Mouse (Mus musculus): ENCODE measurements around the gene Hist1h4h.

Gene Hist1h4h

GRCm38 (mm10) chr13:23513517-23513916 lies 17.3 kb upstream of the Hist1h4h start:
- no peak for DNase-seq (ENCODE audit: low spot score in 2 of 2)

- DNase-seq (ENCODE audit: low spot score in 2 of 2): no peak
Observed at GRCm38 (mm10) chr13:23515281-23515680, 15.6 kb upstream of the Hist1h4h start.

- DNase-seq (ENCODE audit: low spot score in 2 of 2): no peak
Observed at GRCm38 (mm10) chr13:23515826-23516620, 14.8 kb upstream of the Hist1h4h start.

GRCm38 (mm10) chr13:23516822-23517602 lies 13.8 kb upstream of the Hist1h4h start:
- peak; percentile 75 to 82 for DNase-seq (ENCODE audit: low spot score in 2 of 2)

DNA sequence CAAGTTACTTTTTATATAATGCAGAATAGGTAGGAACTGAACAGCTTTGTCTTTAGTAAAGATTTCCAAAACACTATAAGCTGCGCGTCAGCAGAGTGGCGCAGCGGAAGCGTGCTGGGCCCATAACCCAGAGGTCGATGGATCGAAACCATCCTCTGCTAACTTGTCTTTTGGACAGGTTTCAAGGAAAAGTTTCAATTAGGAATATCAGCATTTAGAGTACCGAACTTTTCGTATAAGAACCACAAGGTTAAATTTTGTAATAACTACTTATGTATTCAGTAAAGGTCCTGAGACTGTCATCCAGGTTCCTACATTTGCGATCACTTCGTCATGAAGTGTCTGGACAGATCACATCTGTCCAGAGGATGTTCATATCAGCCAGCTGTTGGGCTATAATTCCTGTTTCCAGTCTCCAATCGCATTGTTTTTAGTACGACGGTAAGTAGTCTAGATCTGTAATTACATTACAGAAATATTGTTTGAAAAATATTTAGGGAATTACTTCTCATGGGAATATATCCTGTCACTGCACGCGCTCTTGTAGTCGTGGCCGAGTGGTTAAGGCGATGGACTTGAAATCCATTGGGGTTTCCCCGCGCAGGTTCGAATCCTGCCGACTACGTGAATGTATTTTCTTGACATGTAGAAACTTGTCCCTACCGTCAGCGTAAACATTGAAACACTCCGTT lies 13.1 kb upstream of the Hist1h4h start:
- DNase-seq (ENCODE audit: low spot score in 2 of 2): peak; percentile 94

DNA sequence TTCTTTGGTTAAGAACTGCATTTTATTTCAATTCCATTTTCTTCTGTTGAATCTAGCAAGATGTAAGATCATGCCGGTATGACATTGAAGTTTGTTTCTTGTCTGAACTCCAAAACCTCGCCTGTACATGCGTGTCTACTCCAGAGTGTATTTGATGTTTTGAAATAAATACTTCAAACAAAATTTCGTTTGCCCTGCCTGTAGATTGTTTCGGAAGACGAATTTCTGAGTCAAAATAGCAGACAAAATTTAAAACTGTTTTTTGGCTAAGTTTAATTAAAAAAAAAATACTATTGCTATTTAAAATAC lies 12.6 kb upstream of the Hist1h4h start:
- no peak for DNase-seq (ENCODE audit: low spot score in 2 of 2)

DNA sequence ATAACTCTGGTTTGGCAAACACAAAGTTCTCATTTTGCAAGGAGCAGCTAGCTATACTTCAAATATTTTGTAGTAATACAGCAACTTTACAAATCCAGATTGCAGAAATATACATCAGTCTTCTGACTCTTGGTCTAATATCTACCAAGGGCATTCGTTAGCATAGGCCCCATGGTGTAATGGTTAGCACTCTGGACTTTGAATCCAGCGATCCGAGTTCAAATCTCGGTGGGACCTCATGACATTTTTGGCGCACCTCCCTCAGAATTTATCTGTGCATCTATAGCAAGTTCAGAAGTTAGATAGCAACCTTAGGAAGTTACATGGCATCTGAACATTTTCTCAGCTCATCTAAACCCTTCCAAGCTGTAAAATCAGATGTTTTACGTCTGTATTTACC lies 12.0 kb upstream of the Hist1h4h start:
- peak; percentile 90 for DNase-seq (ENCODE audit: low spot score in 2 of 2)

- peak; percentile 83 to 84 for DNase-seq (ENCODE audit: low spot score in 2 of 2)
Observed at GRCm38 (mm10) chr13:23519416-23519815, 11.4 kb upstream of the Hist1h4h start.

DNA sequence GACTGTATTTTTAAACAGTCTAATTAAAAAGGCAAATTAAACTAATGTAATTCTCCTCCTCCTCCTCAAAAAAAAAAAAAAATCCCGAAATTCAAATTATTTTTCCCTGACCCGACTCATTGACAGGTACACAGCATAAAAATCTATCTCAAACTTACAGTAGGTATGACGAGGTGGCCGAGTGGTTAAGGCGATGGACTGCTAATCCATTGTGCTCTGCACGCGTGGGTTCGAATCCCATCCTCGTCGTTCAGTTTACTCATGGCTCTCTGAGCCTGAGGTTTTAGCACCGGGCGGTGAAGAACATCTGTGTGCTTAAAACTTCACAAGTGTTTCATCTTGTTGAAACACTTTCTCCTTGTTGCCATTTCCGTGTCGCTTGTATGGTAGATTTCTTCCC lies 9.1 kb upstream of the Hist1h4h start:
- peak; percentile 83 to 87 for DNase-seq (ENCODE audit: low spot score in 2 of 2)

DNA sequence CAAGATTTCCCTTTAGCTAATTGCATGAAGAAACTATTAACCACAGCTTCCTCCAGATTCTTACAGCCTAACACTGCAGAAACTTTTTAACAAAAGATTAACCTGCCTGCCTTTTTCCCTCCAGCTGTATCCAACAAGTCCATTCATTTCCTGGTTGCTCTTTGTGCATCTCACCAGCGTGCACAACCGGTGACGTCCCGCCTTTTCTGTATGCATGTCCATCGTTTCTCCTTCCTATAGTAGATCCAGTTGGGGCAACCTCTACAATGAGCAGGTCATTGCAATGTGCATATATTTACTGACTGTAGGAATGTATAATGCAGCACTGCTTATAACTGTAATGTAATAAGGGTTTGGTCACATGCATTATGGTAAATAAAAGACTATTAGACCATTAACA lies 6.9 kb upstream of the Hist1h4h start:
- no peak for DNase-seq (ENCODE audit: low spot score in 2 of 2)

- peak; percentile 71 to 80 for DNase-seq (ENCODE audit: low spot score in 2 of 2)
Observed at GRCm38 (mm10) chr13:23524654-23525053, 6.2 kb upstream of the Hist1h4h start.

DNA sequence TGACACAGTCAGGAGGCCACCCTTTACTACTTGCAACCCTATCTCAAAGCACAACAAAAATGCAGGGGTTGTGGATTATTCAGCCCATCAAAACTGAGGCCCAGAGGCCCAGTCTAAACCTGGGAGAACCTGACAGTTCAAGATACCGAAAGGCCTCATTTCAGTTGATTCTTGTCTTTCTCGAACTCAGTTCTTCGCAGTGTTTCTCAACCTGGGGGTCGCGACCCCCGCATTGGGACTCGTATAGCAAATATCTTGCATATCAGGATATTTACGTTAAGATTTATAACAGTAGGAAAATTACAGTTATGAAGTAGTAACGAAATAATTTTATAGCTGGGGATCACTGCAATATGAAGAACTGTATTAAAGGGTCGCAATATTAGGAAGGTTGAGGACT lies 4.9 kb upstream of the Hist1h4h start:
- DNase-seq (ENCODE audit: low spot score in 2 of 2): no peak

DNA sequence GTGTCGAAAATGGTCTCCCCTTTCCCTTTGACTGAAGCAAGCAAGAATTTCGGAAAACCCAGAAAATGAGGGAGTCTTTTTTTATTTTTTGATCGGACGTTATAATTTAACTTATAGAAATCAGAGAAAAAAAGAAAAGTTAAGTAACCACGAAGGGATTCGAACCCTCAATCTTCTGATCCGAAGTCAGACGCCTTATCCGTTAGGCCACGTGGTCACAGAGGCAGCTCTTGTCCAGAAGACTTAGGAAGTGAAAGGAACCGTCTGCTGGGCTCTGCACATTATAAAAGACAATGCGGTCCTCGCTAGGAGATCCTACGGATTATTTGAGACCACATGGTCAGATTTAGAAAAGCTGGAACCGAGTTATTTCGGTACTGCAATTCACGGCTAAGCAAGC lies 4.5 kb upstream of the Hist1h4h start:
- DNase-seq (ENCODE audit: low spot score in 2 of 2): peak; percentile 89

- no peak for DNase-seq (ENCODE audit: low spot score in 2 of 2)
Observed at GRCm38 (mm10) chr13:23529005-23529404, 1.8 kb upstream of the Hist1h4h start.

DNA sequence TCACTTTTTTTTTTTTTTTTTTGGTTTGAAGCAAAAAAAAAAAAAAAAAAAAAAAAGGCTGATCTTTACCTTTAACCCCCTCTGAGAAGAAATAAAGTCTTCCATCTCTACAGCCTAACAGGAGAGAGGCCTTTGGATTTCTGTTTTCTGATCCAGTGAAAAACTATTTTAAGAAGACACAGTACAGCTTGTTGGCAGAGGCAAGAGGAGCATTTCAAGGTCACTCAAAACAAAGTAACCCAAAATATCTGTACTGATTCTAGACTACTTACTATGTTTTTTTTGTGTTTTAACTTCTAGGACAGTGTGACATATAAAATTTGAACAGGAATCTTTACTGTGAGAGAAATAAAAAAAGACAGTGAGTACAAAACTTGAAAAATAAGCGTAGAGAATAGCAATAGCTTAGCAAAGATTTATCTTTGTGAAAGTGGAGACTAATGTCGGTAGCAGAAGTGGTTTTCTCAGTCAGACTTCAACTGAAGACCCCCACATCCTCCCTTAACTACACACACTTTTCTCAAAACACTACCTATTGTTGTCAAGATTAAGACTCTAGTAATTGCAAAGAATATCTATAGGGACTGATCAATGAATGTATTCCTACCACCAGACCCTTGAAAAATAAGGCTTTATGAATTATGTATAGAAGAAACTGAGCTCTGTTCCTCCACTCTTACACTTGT lies 1.2 kb upstream of the Hist1h4h start:
- DNase-seq (ENCODE audit: low spot score in 2 of 2): no peak

- peak; percentile 79 to 83 for DNase-seq (ENCODE audit: low spot score in 2 of 2)
Observed at GRCm38 (mm10) chr13:23530181-23530900, 509 bp upstream of the Hist1h4h start.

DNA sequence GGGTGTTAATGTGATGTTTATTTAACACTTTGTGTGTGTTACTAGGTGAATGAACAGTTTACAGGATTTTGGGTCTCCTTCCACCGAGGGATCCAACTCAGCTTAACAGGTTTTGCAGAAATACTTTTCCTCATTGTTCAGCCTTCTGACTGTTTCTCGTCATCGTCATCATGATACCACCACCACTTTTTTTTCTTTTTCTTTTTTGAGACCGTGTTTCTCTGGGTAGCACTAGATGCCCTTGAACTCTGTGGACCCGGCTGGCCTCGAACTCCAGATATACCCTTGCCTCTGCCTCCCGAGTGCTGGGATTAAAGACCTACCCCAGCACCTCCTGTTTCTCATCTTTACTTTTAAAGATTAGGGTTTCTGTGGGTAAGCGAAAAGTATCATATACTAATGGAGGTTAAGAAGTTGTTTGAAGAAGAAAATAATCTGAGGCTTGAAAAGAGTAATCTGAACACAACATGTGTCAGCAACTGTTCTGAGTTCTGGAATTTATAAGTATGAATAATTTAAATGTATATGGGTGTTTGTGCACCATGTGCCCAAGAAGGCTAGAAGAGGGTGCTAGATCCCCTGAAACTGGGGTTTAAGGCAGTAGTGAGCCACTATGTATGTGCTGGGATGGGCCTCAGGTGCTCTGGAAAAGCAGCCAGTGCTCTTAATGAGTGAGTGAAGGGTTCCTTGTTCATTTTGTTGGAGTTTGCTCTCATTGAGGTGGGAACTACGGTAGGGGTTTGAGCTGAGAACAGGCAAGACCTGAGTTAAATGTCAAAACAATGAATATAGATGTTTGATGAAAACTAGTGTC lies 1.6 kb downstream of the Hist1h4h start:
- DNase-seq (ENCODE audit: low spot score in 2 of 2): no peak

- peak; percentile 31 to 53 for DNase-seq (ENCODE audit: low spot score in 2 of 2)
Observed at GRCm38 (mm10) chr13:23533560-23534367, 2.9 kb downstream of the Hist1h4h start, which contains the start of gene Hist1h2af. Hist1h2af (plus strand) TSS chr13:23533906.

GRCm38 (mm10) chr13:23534368-23535131 lies 3.7 kb downstream of the Hist1h4h start:
- DNase-seq (ENCODE audit: low spot score in 2 of 2): no peak
